Mouse (Mus musculus): ENCODE measurements around the gene Fads1. TPM values are rescaled to one million over a fixed set of nuclear protein-coding genes. Genes with fewer than 3 reads are reported as not detected.
A peak's percentile ranks its signal among the peaks of the same experiment; 100 is the strongest.

Gene Fads1
- polyA plus RNA-seq, 1 experiment: 161 TPM

DNA sequence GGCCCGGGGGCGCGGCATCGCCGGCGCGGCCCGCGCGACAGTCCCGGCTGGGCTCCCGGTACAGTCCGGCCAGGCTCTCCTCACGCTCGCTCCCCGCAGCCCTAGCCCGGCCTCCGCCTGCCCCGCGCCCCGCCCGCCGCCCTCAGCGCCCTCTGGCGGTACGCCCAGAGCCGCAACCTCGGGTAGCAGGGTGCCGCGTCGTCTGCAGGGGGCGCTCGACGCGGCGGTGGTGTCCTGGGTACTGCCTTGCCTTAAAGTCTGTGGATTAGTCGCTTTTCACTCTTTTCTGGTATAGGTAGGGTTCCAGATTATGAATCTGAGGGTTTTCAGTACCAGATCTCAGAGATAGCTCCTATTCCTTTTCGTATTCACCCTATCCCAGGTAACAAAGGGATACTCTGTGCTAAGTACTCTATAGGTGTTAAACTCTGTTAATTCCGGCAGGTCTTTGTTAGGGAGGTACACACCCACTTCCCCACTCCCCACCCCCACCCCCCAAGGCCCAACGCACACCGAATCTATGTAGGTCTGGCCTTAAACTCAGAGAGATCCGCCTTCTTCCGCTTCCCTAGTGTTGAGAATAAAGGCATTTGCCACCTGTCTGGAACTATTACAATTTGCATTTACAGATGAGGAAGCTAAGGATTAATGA lies 58.1 kb downstream of the Fads1 start, which contains the start of gene Myrf:
Gene Myrf, minus strand, starts transcription at position 95 of the 652 bp plus-strand sequence.
- peak; percentile 61 to 68 for DNase-seq
- no peaks in the 10 kb centered on the region; the same call in 1 of the 2 replicates for H3K4me1 ChIP-seq (ENCODE audit: control insufficient read depth, insufficient read depth, low read length)
- TF ChIP-seq CTCF (IDR thresholded peaks at IDR 0.05; ENCODE audit: borderline replicate concordance, insufficient read depth, low read depth, low read length) (peak; percentile 71), POLR2A (IDR thresholded peaks at IDR 0.05; ENCODE audit: borderline replicate concordance, insufficient read depth, low read length) (no peak)
- H3K27ac ChIP-seq (ENCODE audit: insufficient read depth, low read length): peak within 1 kb of the TSS; percentile 63; the same call in 1 of the 2 replicates
- WGBS: 10% methylated on average over 43 of the region's 43 CpGs
- no peaks in the 10 kb centered on the region; the same call in 1 of the 2 replicates for H3K27me3 ChIP-seq (ENCODE audit: control insufficient read depth, insufficient read depth, low read length)
- H3K4me3 ChIP-seq (replicated peaks; ENCODE audit: insufficient read depth, low read depth, low read length): peak within 1 kb of the TSS; percentile 32

DNA sequence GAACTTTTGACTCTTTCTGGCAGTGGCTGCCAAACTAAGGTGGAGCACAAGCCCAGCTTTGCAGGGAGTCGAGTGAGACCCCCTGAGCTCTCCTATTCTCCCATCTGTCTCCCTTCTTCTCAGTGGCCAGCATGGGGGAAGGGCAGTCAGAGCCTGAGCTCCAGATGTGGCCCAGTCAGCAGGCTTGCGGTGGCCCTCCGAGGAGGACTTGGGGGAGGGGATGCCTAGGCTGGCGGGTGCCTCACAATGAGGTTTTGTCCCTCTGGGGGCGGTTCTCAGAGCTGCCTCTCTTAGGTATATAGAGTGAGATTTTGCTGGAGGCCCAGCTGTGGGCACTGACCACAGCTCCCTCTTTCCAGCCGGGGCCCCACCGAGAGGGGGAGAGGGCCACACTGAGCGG lies 60.2 kb downstream of the Fads1 start:
- WGBS: 8% methylated on average over 8 of the region's 8 CpGs
- H3K27ac ChIP-seq (ENCODE audit: insufficient read depth, low read length): 0 out of 2 replicates have a peak overlapping the region, but pooled peaks have one; percentile 17

DNA sequence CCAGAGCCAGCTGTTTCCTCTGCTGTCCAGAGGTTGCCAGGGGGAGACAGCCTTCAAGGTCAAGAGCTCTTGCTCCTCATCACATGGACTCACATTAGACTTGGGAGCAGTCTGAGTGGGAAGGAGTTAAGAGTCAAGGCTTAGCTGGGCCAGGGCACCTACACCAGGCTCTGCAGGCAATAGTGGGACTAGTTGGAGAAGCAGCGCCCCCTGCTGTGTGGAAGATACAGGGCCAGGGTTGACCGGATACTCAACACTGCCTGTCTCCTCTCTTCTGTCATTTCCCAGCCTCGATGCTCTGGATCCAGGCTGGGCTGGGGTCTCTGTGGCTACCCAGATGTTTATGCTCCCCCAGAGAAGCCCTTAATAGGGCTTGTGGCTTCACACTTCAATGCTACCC lies 61.5 kb downstream of the Fads1 start:
- H3K4me3 ChIP-seq (replicated peaks; ENCODE audit: insufficient read depth, low read depth, low read length): no peak overlapping the region
- no peaks in the 10 kb centered on the region; the same call in 1 of the 2 replicates for H3K27me3 ChIP-seq (ENCODE audit: control insufficient read depth, insufficient read depth, low read length)
- TF ChIP-seq CTCF (IDR thresholded peaks at IDR 0.05; ENCODE audit: borderline replicate concordance, insufficient read depth, low read depth, low read length): peak; percentile 15; the same call in 1 of the 2 replicates
- no peak for TF ChIP-seq POLR2A (IDR thresholded peaks at IDR 0.05; ENCODE audit: borderline replicate concordance, insufficient read depth, low read length)
- no peaks in the 10 kb centered on the region; the same call in 1 of the 2 replicates for H3K4me1 ChIP-seq (ENCODE audit: control insufficient read depth, insufficient read depth, low read length)
- WGBS: 23% methylated on average over 3 of the region's 3 CpGs
- peak; percentile 25 to 29 for DNase-seq
- no peak overlapping the region for H3K27ac ChIP-seq (ENCODE audit: insufficient read depth, low read length)

More for the DNA sequence above, 60.2 kb downstream of the Fads1 start:
- H3K4me3 ChIP-seq (replicated peaks; ENCODE audit: insufficient read depth, low read depth, low read length): no peak overlapping the region
- H3K27me3 ChIP-seq (ENCODE audit: control insufficient read depth, insufficient read depth, low read length): no peaks in the 10 kb centered on the region; the same call in 1 of the 2 replicates
- no peaks in the 10 kb centered on the region; the same call in 1 of the 2 replicates for H3K4me1 ChIP-seq (ENCODE audit: control insufficient read depth, insufficient read depth, low read length)
- TF ChIP-seq CTCF (IDR thresholded peaks at IDR 0.05; ENCODE audit: borderline replicate concordance, insufficient read depth, low read depth, low read length) (no peak), POLR2A (IDR thresholded peaks at IDR 0.05; ENCODE audit: borderline replicate concordance, insufficient read depth, low read length) (no peak)
- DNase-seq: peak in 1 of 2 experiments; percentile 33

Other genes with a start within 250 kb of the Fads1 start
- 4,588 and 5,845 TPM in 2 replicates for gene Fth1, start 202.3 kb upstream of the Fads1 start, polyA plus RNA-seq (2012; rRNA removed)
- 0.77 and 1.1 TPM in 2 replicates for gene Best1, start 181.3 kb upstream of the Fads1 start, polyA plus RNA-seq (2012; rRNA removed)
- gene Rab3il1, start 181.2 kb upstream of the Fads1 start, polyA plus RNA-seq (2012; rRNA removed): 9.5 and 9.7 TPM in 2 replicates
- gene Fads3, start 141.3 kb upstream of the Fads1 start, polyA plus RNA-seq (2012; rRNA removed): 30.9 and 35.5 TPM in 2 replicates
- 104 and 115 TPM in 2 replicates for gene Fads2, start 81.1 kb upstream of the Fads1 start, polyA plus RNA-seq (2012; rRNA removed)
- 59.2 and 65.5 TPM in 2 replicates for gene Tmem258, start 21.1 kb downstream of the Fads1 start, polyA plus RNA-seq (2012; rRNA removed)
- 19.9 and 20.2 TPM in 2 replicates for gene Fen1, start 21.3 kb downstream of the Fads1 start, polyA plus RNA-seq (2012; rRNA removed)
- gene Myrf, start 57.9 kb downstream of the Fads1 start, polyA plus RNA-seq (2012; rRNA removed): 35.0 and 43.1 TPM in 2 replicates
- 53.4 and 59.5 TPM in 2 replicates for gene Dagla, start 122.0 kb downstream of the Fads1 start, polyA plus RNA-seq (2012; rRNA removed)
- gene Syt7, start 206.2 kb downstream of the Fads1 start, polyA plus RNA-seq (2012; rRNA removed): 173 and 187 TPM in 2 replicates

Measured in cerebellum, adult 2 months (tissue).